Mouse (Mus musculus) intestine, embryonic 14.5 days (tissue): ENCODE measurements around the gene Fyb. TPM values are rescaled to one million over a fixed set of nuclear protein-coding genes. Genes with fewer than 3 reads are reported as not detected.
A peak's percentile ranks its signal among the peaks of the same experiment; 100 is the strongest.

Experiments used
- ATAC-seq: fragments of 200-750 bp; cut with Nextera tagmentation; replicated peaks from 2 replicates; pipeline ENCODE4 v1.8.0; 2017; ENCODE audit warnings: low read depth, moderate number of reproducible peaks, moderate TSS enrichment, moderate library complexity; ENCODE audit not compliant: low FRiP score, low TSS enrichment
- DNase-seq: peaks from one replicate; pipeline ENCODE4 v3.0.0-alpha.2; 2018; ENCODE audit warnings: low spot score
- H3K27ac ChIP-seq: fragments of 300-500 bp; sonication (generic); 2 replicates; pipeline ENCODE4 v1.5.1; 2014; ENCODE audit warnings: low read depth, mild to moderate bottlenecking, control low read depth
- H3K27me3 ChIP-seq: fragments of 300-500 bp; sonication (generic); replicated peaks from 2 replicates; pipeline ENCODE4 v1.6.1; 2014; ENCODE audit warnings: low read length, control low read depth; ENCODE audit not compliant: control insufficient read depth, insufficient read depth
- H3K36me3 ChIP-seq: fragments of 300-500 bp; sonication (generic); 2 replicates; pipeline ENCODE4 v1.6.1; 2014; ENCODE audit warnings: low read length, control low read depth; ENCODE audit not compliant: control insufficient read depth, insufficient read depth
- H3K4me1 ChIP-seq: fragments of 300-500 bp; sonication (generic); replicated peaks from 2 replicates; pipeline ENCODE4 v1.6.1; 2014; ENCODE audit warnings: low read length, control low read depth, mixed read lengths; ENCODE audit not compliant: control insufficient read depth, insufficient read depth
- H3K4me2 ChIP-seq: fragments of 300-500 bp; sonication (generic); 2 replicates; pipeline ENCODE4 v1.6.1; 2014; ENCODE audit warnings: low read length
- H3K4me3 ChIP-seq: fragments of 300-500 bp; sonication (generic); 2 replicates; pipeline ENCODE4 v1.5.1; 2014; ENCODE audit warnings: low read depth, low read length, control low read depth, mixed read lengths
- H3K9ac ChIP-seq: fragments of 300-500 bp; sonication (generic); 2 replicates; pipeline ENCODE4 v1.6.1; 2014; ENCODE audit warnings: mild to moderate bottlenecking, low read length
- H3K9me3 ChIP-seq: fragments of 300-500 bp; sonication (generic); 2 replicates; pipeline ENCODE4 v1.6.1; 2016; ENCODE audit warnings: low read length, control low read depth; ENCODE audit not compliant: control insufficient read depth
- WGBS: fragments of 180-500 bp; shearing (Covaris S2); extraction: QIAGEN DNeasy Blood & Tissue Kit; methylation state at CpG from one replicate; pipeline ENCODE4 v1.1.7; 2014; 5-methylcytosine and 5-hydroxymethylcytosine counted together
- polyA plus RNA-seq: library from polyadenylated mRNA; unstranded; fragments of >200 nt; fragmentation: Nextera tagmentation; extraction: Ambion mirVana; gene quantifications from 2 replicates; pipeline ENCODE4 v1.2.1, GENCODE M21; 2014

Gene Fyb
- polyA plus RNA-seq, 1 experiment from 2014 or later, result 4.8 TPM

DNA sequence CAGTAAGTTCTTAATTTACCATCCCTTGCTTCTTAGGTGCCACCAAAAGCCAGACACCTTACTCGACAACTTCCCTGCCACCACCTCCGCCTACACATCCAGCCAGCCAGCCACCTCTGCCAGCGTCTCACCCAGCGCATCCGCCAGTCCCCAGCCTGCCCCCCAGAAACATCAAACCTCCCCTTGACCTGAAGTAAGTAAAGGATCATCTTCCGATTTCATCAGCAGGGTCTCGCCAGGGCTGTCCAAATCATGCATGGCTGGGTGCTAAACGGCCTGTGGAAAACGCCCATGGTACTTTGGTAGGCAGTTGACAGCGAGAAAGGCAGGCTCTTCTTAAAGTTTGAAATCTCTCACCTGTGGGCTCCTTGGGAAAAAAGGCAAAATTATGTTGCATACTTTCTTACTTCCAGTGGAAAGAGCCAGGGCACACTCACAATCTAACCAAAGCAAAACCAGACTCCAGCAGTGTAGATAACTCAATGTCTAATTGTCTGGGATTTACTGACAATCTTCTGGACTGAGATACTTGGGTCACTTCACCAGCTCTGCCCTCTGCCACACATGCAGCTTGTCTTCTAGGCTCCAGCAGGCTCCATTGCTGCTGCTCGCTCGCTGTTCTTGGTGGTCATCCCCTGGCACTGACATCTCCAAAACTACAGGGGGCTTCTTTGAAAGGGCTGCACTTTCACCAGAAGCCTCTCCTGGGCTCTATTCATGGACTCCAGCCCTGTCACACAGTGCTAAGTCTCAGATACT is 97.1 kb downstream of the Fyb start:
- Histone ChIP-seq H3K27me3 (no peaks in the 10 kb centered on the region), H3K27ac (no peak overlapping the region), H3K4me2 (no peak overlapping the region), H3K36me3 (no peaks in the 10 kb centered on the region), H3K4me1 (0 out of 2 replicates have a peak, but pooled peaks cover 2% of the 10 kb centered on the region), H3K9me3 (no peaks in the 10 kb centered on the region), H3K4me3 (no peak overlapping the region), H3K9ac (no peak overlapping the region)
- no peak for ATAC-seq
- WGBS, result 89% methylated on average over 12 of the region's 12 CpGs
- DNase-seq, result no peak

DNA sequence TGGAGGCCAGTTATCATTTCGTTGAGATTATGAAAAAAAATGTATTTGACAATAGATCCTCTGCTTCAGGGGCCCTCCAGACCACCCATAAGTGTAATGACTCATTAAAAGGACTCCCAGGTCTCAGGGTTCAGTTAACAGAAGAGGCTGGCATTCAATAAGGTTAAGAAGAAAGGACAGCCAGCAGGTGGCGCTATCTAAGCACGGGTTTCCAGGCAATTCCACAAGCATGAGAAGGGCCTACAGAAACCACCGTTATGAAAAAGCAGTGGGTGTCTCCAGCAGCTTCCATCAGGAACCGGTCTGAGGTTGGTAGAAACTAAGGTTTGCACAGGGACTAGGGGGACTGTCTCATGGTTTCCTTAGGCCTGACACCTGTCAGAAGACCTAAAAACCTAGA is 99.9 kb downstream of the Fyb start:
- DNase-seq, result peak; percentile 89
- H3K4me1 ChIP-seq, result 0 out of 2 replicates have a peak, but pooled peaks cover 5% of the 10 kb centered on the region
- 14% methylated on average over 5 of the region's 5 CpGs for WGBS
- no peak overlapping the region for H3K4me3 ChIP-seq
- H3K36me3 ChIP-seq, result no peaks in the 10 kb centered on the region
- H3K4me2 ChIP-seq, result no peak overlapping the region
- no peak overlapping the region for H3K9ac ChIP-seq
- no peaks in the 10 kb centered on the region for H3K9me3 ChIP-seq
- H3K27ac ChIP-seq, result no peak overlapping the region
- ATAC-seq, result 0 out of 2 replicates have a peak, but pooled peaks have one; percentile 19
- H3K27me3 ChIP-seq, result no peaks in the 10 kb centered on the region

DNA sequence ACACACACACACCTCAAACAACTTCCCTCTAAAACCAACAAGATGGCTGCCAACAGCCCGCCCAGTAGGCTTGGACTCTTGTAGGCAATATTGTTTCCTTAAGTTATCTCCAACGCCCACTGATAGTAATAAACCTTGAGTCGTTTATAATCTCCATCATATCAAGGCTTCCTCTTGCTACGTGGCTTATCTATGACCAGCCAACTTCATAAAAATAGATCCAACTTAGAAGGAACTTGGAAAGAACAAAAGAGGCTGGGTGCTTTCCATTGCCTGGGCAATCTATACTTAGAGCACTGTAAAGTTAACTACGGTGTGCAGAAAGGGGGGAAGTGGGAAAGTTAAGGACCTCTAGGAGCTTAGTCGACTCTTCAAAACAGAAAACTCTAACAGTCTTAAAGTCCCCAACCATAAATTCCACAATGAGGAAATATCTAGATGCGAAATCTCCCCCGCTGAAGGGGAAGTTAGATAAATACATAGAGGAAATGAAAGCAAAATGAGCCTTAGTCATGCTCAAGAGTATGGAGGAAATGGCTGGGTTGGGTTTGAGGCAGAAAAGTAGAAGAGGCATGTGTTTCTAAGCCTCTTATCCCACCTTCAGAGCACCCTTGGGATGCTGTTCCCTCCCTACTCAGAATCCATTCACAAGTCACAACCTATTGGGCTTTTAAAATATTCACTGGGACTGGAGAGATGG is 101.0 kb downstream of the Fyb start:
- Histone ChIP-seq H3K4me3 (no peak overlapping the region), H3K27me3 (no peaks in the 10 kb centered on the region), H3K36me3 (no peaks in the 10 kb centered on the region), H3K9ac (no peak overlapping the region), H3K4me1 (0 out of 2 replicates have a peak, but pooled peaks cover 5% of the 10 kb centered on the region), H3K27ac (no peak overlapping the region), H3K4me2 (no peak overlapping the region), H3K9me3 (no peaks in the 10 kb centered on the region)
- ATAC-seq, result no peak
- no peak for DNase-seq
- 80% methylated on average over 8 of the region's 8 CpGs for WGBS

DNA sequence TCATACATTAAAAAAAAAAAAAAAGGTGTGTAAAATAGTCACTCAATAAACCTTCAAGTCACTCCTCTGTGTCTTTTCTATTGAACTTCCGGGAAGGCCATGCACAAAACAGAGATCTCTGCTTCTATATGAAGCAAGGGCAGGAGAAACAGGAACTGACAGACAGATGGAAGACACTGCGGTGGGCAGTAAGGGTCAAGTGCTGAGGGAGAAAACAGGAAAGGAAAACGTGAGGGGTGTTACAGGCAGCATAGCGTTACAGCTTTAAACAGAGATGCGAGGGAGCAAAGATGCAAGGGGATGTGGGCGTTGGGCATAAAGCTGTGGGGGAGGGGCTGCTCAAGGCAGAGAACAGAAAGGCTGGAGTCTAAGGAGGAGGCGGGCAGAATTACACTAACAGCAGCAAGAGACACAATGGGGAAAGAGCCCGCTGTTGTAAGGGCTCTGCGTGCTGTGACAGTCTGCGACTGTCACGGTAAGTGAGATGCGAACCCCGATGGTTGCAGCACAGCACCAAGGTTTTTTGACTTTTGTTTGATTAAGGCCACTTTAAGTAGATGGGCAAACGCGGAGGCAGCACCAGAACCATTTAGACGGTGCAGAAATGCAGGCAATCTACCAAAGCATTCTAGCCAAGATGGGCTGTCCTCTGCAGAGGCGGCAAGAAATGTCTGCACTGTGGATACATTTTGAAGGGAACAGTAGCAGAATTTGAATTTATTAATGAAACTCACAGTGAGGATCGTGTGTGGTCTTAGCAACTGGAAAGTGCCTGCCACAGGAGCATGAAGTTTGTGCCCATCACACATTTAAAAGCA is 101.9 kb downstream of the Fyb start:
- Histone ChIP-seq H3K36me3 (no peaks in the 10 kb centered on the region), H3K4me2 (peak overlapping the region; percentile 42), H3K27me3 (no peaks in the 10 kb centered on the region), H3K4me1 (0 out of 2 replicates have a peak, but pooled peaks cover 5% of the 10 kb centered on the region), H3K4me3 (peak overlapping the region; percentile 8; the same call in 1 of the 2 replicates), H3K9me3 (no peaks in the 10 kb centered on the region), H3K27ac (no peak overlapping the region), H3K9ac (0 out of 2 replicates have a peak overlapping the region, but pooled peaks have one; percentile 22)
- WGBS, result 16% methylated on average over 18 of the region's 18 CpGs
- ATAC-seq, result no peak
- DNase-seq, result no peak

GRCm38 (mm10) chr15:6625607-6626033 is 103.0 kb downstream of the Fyb start:
- H3K4me1 ChIP-seq, result 0 out of 2 replicates have a peak, but pooled peaks cover 5% of the 10 kb centered on the region
- peak overlapping the region; percentile 26 for H3K4me2 ChIP-seq
- DNase-seq, result peak; percentile 61
- H3K27me3 ChIP-seq, result no peaks in the 10 kb centered on the region
- H3K36me3 ChIP-seq, result no peaks in the 10 kb centered on the region
- WGBS, result 5% methylated on average over 6 of the region's 6 CpGs
- no peaks in the 10 kb centered on the region for H3K9me3 ChIP-seq
- H3K27ac ChIP-seq, result no peak overlapping the region
- H3K4me3 ChIP-seq, result no peak overlapping the region
- peak; percentile 61; the same call in 1 of the 2 replicates for ATAC-seq
- H3K9ac ChIP-seq, result no peak overlapping the region

DNA sequence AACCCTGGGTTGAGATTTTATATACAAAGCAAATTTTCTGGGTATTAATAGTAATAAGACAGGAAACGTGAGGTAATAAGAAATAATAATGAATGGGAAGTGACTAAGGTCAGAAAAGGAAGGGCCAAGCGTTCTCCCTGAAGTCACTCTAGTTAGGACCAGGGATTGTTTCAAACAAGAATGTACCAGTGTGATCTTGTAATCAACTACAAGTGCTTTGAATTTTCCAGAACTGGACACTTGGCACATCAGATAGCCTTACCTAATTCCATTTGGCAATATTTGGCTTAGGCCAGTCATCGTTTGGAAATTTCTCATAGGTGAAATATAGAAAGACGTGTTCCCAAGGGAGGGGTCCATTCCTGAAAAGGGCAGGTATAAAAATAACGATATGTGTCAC is 103.5 kb downstream of the Fyb start:
- Histone ChIP-seq H3K4me2 (no peak overlapping the region), H3K4me3 (no peak overlapping the region), H3K36me3 (no peaks in the 10 kb centered on the region), H3K4me1 (0 out of 2 replicates have a peak, but pooled peaks cover 5% of the 10 kb centered on the region), H3K9ac (no peak overlapping the region), H3K27ac (no peak overlapping the region), H3K9me3 (no peaks in the 10 kb centered on the region), H3K27me3 (no peaks in the 10 kb centered on the region)
- 77% methylated on average over 5 of the region's 5 CpGs for WGBS
- DNase-seq (no peak), ATAC-seq (no peak)

DNA sequence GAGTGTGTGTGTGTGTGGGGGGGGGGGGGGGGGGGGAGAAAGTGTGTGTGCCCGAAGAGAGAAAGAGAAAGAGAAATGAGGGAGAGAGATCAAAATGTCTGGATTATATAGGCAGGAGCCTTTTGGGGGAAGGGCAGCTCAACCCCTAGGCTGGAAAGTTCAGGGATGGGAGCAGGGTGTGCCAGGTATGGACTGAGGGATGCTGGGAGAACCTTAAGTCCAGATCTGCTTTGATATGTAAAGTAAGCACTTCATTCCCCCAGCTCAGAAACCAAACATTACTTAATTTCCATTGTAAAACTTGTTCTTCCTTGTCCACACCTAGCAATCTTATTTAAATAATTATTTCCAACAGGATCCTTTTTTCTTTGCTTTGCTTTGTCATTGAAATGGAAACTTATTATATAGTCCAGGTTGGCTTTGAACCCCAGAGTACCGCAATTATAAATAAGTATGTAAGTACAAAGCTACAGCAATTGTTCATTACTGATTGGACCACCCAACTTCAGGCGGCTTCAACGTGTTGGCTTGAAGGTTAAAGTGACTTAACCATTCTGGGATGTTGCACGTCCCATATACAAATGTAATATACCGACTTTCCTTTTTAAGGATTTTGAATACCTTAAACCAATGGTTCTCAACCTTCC is 105.9 kb downstream of the Fyb start:
- DNase-seq (no peak), ATAC-seq (no peak)
- WGBS, result 90% methylated on average over 5 of the region's 6 CpGs

GRCm38 (mm10) chr15:6629174-6629573 is 106.5 kb downstream of the Fyb start:
- H3K4me3 ChIP-seq, result no peak overlapping the region
- H3K27me3 ChIP-seq, result no peaks in the 10 kb centered on the region
- no peak overlapping the region for H3K9ac ChIP-seq
- no peak overlapping the region for H3K4me2 ChIP-seq
- H3K4me1 ChIP-seq, result 0 out of 2 replicates have a peak, but pooled peaks cover 5% of the 10 kb centered on the region
- H3K36me3 ChIP-seq, result no peaks in the 10 kb centered on the region
- ATAC-seq, result no peak
- WGBS, result 77% methylated on average over 4 of the region's 4 CpGs
- DNase-seq, result no peak
- H3K27ac ChIP-seq, result no peak overlapping the region
- H3K9me3 ChIP-seq, result no peaks in the 10 kb centered on the region

More for the DNA sequence above, 105.9 kb downstream of the Fyb start:
- Histone ChIP-seq H3K4me3 (no peak overlapping the region), H3K27me3 (no peaks in the 10 kb centered on the region), H3K36me3 (no peaks in the 10 kb centered on the region), H3K9ac (no peak overlapping the region), H3K4me1 (0 out of 2 replicates have a peak, but pooled peaks cover 5% of the 10 kb centered on the region), H3K4me2 (no peak overlapping the region), H3K27ac (no peak overlapping the region), H3K9me3 (no peaks in the 10 kb centered on the region)
